Mouse (Mus musculus) hindbrain, embryonic 14.5 days (tissue): ENCODE measurements at regions not wholly inside any gene's neighbourhood (a gene's known extent, or its start where the extent isn't known, plus 50 kb on each side); places are given as distances from the start of the nearest gene placed in this dataset.

Source experiments
- ATAC-seq: fragments of 200-750 bp; cut with Nextera tagmentation; 2 replicates; pipeline ENCODE4 v1.8.0; 2017; ENCODE audit warnings: moderate number of reproducible peaks, mild to moderate bottlenecking, moderate TSS enrichment, moderate library complexity; ENCODE audit not compliant: low FRiP score
- DNase-seq: peaks from one replicate; pipeline ENCODE4 v3.0.0-alpha.2; 2015; ENCODE audit warnings: low spot score
- H3K27ac ChIP-seq: fragments of 300-500 bp; sonication (generic); 2 replicates; pipeline ENCODE4 v1.5.1; 2014; ENCODE audit warnings: mild to moderate bottlenecking, moderate library complexity
- H3K27me3 ChIP-seq: fragments of 300-500 bp; sonication (generic); 2 replicates; pipeline ENCODE4 v1.6.1; 2014; ENCODE audit warnings: mild to moderate bottlenecking, low read length, mixed read lengths; ENCODE audit not compliant: control insufficient read depth, insufficient read depth
- H3K36me3 ChIP-seq: fragments of 300-500 bp; sonication (generic); replicated peaks from 2 replicates; pipeline ENCODE4 v1.6.1; 2014; ENCODE audit not compliant: control insufficient read depth, insufficient read depth
- H3K4me1 ChIP-seq: fragments of 300-500 bp; sonication (generic); replicated peaks from 2 replicates; pipeline ENCODE4 v1.6.1; 2014; ENCODE audit warnings: antibody characterized with exemption, low read length, mixed read lengths; ENCODE audit not compliant: control insufficient read depth, insufficient read depth
- H3K4me2 ChIP-seq: fragments of 300-500 bp; sonication (generic); replicated peaks from 2 replicates; pipeline ENCODE4 v1.6.1; 2014; ENCODE audit warnings: mild to moderate bottlenecking, moderate library complexity
- H3K4me3 ChIP-seq: fragments of 300-500 bp; sonication (generic); replicated peaks from 2 replicates; pipeline ENCODE4 v1.5.1; 2014; ENCODE audit warnings: mild to moderate bottlenecking, low read length
- H3K9ac ChIP-seq: fragments of 300-500 bp; sonication (generic); 2 replicates; pipeline ENCODE4 v1.6.1; 2014
- H3K9me3 ChIP-seq: fragments of 300-500 bp; sonication (generic); 2 replicates; pipeline ENCODE4 v1.6.1; 2016; ENCODE audit warnings: low read length; ENCODE audit not compliant: control insufficient read depth
- WGBS: fragments of 180-500 bp; shearing (Covaris S2); extraction: QIAGEN DNeasy Blood & Tissue Kit; methylation state at CpG from one replicate; pipeline ENCODE4 v1.1.7; 2014; 5-methylcytosine and 5-hydroxymethylcytosine counted together

GRCm38 (mm10) chr7:95082248-95082647 lies 1088.8 kb upstream of the Tenm4 start:
- DNase-seq (no peak), ATAC-seq (peak; percentile 60; the same call in 1 of the 2 replicates)
- no peak overlapping the region for H3K4me2 ChIP-seq
- H3K4me1 ChIP-seq: no peaks in the 10 kb centered on the region
- H3K36me3 ChIP-seq: no peaks in the 10 kb centered on the region
- no peak overlapping the region for H3K27ac ChIP-seq
- no peak overlapping the region for H3K4me3 ChIP-seq
- no peaks in the 10 kb centered on the region for H3K27me3 ChIP-seq
- no peak overlapping the region for H3K9ac ChIP-seq
- H3K9me3 ChIP-seq: no peaks in the 10 kb centered on the region

GRCm38 (mm10) chr7:95084328-95084727 lies 1086.7 kb upstream of the Tenm4 start:
- no peak overlapping the region for H3K27ac ChIP-seq
- no peaks in the 10 kb centered on the region for H3K4me1 ChIP-seq
- no peak overlapping the region for H3K4me2 ChIP-seq
- no peak for DNase-seq
- H3K9me3 ChIP-seq: no peaks in the 10 kb centered on the region
- ATAC-seq: peak; percentile 57; the same call in 1 of the 2 replicates
- H3K4me3 ChIP-seq: no peak overlapping the region
- H3K9ac ChIP-seq: no peak overlapping the region
- H3K27me3 ChIP-seq: no peaks in the 10 kb centered on the region
- no peaks in the 10 kb centered on the region for H3K36me3 ChIP-seq
- WGBS: 47% methylated on average over 2 of the region's 2 CpGs

GRCm38 (mm10) chr7:95091360-95091759 lies 1079.7 kb upstream of the Tenm4 start:
- Histone ChIP-seq H3K36me3 (no peaks in the 10 kb centered on the region), H3K9ac (no peak overlapping the region), H3K4me3 (no peak overlapping the region), H3K27ac (no peak overlapping the region), H3K9me3 (no peaks in the 10 kb centered on the region), H3K4me2 (no peak overlapping the region), H3K4me1 (no peaks in the 10 kb centered on the region), H3K27me3 (no peaks in the 10 kb centered on the region)
- ATAC-seq (no peak), DNase-seq (no peak)

- Histone ChIP-seq H3K36me3 (no peaks in the 10 kb centered on the region), H3K4me2 (no peak overlapping the region), H3K4me3 (no peak overlapping the region), H3K27ac (no peak overlapping the region), H3K9me3 (no peaks in the 10 kb centered on the region), H3K4me1 (peaks cover 5% of the 10 kb centered on the region; the same call in 1 of the 2 replicates), H3K9ac (no peak overlapping the region), H3K27me3 (no peaks in the 10 kb centered on the region)
- WGBS: 46% methylated on average over 4 of the region's 4 CpGs
- ATAC-seq: peak; percentile 51
- no peak for DNase-seq
These were observed 1042.0 kb upstream of the Tenm4 start for GRCm38 (mm10) chr7:95129020-95129419.

GRCm38 (mm10) chr7:95133038-95133437 lies 1038.0 kb upstream of the Tenm4 start:
- H3K4me2 ChIP-seq: no peak overlapping the region
- no peak for DNase-seq
- H3K4me3 ChIP-seq: no peak overlapping the region
- H3K27me3 ChIP-seq: no peaks in the 10 kb centered on the region
- H3K4me1 ChIP-seq: peaks cover 8% of the 10 kb centered on the region; the same call in 1 of the 2 replicates
- 41% methylated on average over 1 of the region's 1 CpGs for WGBS
- H3K9ac ChIP-seq: no peak overlapping the region
- ATAC-seq: no peak
- H3K27ac ChIP-seq: no peak overlapping the region
- H3K36me3 ChIP-seq: no peaks in the 10 kb centered on the region
- no peaks in the 10 kb centered on the region for H3K9me3 ChIP-seq

- Histone ChIP-seq H3K4me3 (no peak overlapping the region), H3K9ac (no peak overlapping the region), H3K9me3 (no peaks in the 10 kb centered on the region), H3K36me3 (no peaks in the 10 kb centered on the region), H3K27me3 (no peaks in the 10 kb centered on the region), H3K27ac (no peak overlapping the region; the same call in 1 of the 2 replicates), H3K4me1 (peaks cover 7% of the 10 kb centered on the region; the same call in 1 of the 2 replicates), H3K4me2 (no peak overlapping the region)
- 20% methylated on average over 5 of the region's 5 CpGs for WGBS
- no peak for ATAC-seq
- no peak for DNase-seq
These were observed 1036.9 kb upstream of the Tenm4 start for GRCm38 (mm10) chr7:95134062-95134625.

GRCm38 (mm10) chr7:95141778-95142177 lies 1029.3 kb upstream of the Tenm4 start:
- Histone ChIP-seq H3K4me3 (no peak overlapping the region), H3K4me1 (no peaks in the 10 kb centered on the region), H3K27me3 (no peaks in the 10 kb centered on the region), H3K36me3 (no peaks in the 10 kb centered on the region), H3K27ac (no peak overlapping the region), H3K9me3 (no peaks in the 10 kb centered on the region), H3K9ac (no peak overlapping the region), H3K4me2 (no peak overlapping the region)
- no peak for DNase-seq
- ATAC-seq: no peak
- WGBS: 89% methylated on average over 1 of the region's 1 CpGs

GRCm38 (mm10) chr7:95143037-95143436 lies 1028.0 kb upstream of the Tenm4 start:
- H3K36me3 ChIP-seq: no peaks in the 10 kb centered on the region
- 51% methylated on average over 2 of the region's 2 CpGs for WGBS
- no peaks in the 10 kb centered on the region for H3K4me1 ChIP-seq
- no peak for ATAC-seq
- H3K9me3 ChIP-seq: no peaks in the 10 kb centered on the region
- H3K4me2 ChIP-seq: no peak overlapping the region
- H3K9ac ChIP-seq: no peak overlapping the region
- no peak overlapping the region for H3K27ac ChIP-seq
- no peak for DNase-seq
- no peak overlapping the region for H3K4me3 ChIP-seq
- H3K27me3 ChIP-seq: no peaks in the 10 kb centered on the region
